Mouse (Mus musculus): Measurements from ENCODE around the gene Gm8050. TPM values are rescaled to one million over a fixed set of nuclear protein-coding genes. Genes with fewer than 3 reads are reported as not detected.

The Gm8050 gene
- polyA plus RNA-seq (2012; rRNA removed) = not detected in 2 replicates

DNA sequence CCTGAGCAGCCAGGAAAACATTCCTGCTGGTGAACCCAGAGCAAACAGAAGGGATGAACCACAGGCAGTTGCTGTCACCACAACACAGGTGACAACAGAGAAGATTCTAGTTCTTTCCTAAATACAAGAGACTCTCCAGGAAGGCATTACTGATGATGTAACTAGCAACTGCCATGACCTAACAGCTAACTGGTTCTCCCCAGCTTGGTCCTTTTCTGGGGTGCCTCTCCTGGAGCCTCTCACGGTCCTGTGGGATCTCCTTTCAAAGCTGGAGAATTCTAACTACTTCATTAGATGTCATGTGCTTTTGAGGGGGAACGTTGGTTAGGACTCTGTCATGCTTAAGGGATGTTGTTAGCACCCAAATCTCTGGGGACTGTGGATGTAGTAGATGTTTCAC is at the start of gene Gm8050:
TSS of gene Gm8050 (minus strand) at position 101 of the 400 bp plus-strand sequence.

DNA sequence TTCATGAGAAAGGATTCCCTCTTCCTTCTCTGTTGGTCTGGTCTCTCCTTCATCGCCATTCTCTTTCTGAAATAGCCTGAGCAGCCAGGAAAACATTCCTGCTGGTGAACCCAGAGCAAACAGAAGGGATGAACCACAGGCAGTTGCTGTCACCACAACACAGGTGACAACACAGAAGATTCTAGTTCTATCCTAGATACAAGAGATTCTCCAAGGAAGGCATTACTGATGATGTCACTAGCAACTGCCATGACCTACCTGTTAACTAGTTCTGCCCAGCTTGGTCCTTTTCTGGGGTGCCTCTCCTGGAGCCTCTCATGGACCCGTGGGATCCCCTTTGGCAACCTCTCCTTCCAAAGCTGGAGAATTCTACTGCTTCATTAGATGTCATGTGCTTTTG is 22.2 kb upstream of the Gm8050 start, which contains the start of gene Gm3636:
TSS of gene Gm3636 (minus strand) at position 101 of the 400 bp plus-strand sequence.

DNA sequence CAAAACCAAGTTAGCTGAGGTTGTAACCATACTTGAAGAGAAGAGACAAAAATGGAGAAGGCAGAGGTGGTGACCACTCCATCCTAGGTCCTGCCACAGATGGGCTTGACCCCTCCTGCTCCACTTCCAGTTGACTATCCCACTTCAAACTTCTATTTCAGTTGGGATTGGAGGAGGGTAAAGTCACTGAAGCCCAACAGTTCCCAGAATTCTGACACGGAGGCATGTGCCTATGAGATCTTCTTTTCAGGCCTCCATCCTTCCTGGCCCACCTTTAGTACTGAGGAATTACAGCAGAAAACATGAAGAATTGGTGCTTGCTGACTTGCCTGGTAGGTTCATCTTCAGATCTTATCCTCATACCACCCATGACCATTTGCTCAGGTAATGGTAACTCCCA is 36.0 kb downstream of the Gm8050 start, which contains the start of gene Gm10251:
TSS of gene Gm10251 (minus strand) at position 101 of the 400 bp plus-strand sequence.

Other genes starting within 250 kb of the Gm8050 start
- not detected in 2 replicates for gene Gm8356, start 183.0 kb downstream of the Gm8050 start, polyA plus RNA-seq (2012; rRNA removed)
- not detected in 2 replicates for gene Gm3629, start 129.6 kb downstream of the Gm8050 start, polyA plus RNA-seq (2012; rRNA removed)
- not detected in 2 replicates for gene Gm3460, start 97.8 kb downstream of the Gm8050 start, polyA plus RNA-seq (2012; rRNA removed)
- gene Gm10251, start 36.1 kb downstream of the Gm8050 start, polyA plus RNA-seq (2012; rRNA removed) = not detected in 2 replicates
- gene Gm3636, start 22.1 kb upstream of the Gm8050 start, polyA plus RNA-seq (2012; rRNA removed) = 0.35 TPM in 1 of 2 replicates, not detected in the other
- not detected in 2 replicates for gene Gm8362, start 54.2 kb upstream of the Gm8050 start, polyA plus RNA-seq (2012; rRNA removed)
- gene Gm3642, start 120.1 kb upstream of the Gm8050 start, polyA plus RNA-seq (2012; rRNA removed) = not detected in 2 replicates
- gene Gm3667, start 169.7 kb upstream of the Gm8050 start, polyA plus RNA-seq (2012; rRNA removed) = not detected in 2 replicates